Mouse (Mus musculus): ENCODE measurements at regions not wholly inside any gene's neighbourhood (a gene's known extent, or its start where the extent isn't known, plus 50 kb on each side); places are given as distances from the start of the nearest gene placed in this dataset.

GRCm38 (mm10) chr6:126588761-126589160 is 53.5 kb upstream of the Kcna5 start:
- no peak for DNase-seq

GRCm38 (mm10) chr6:126587476-126587875 is 52.3 kb upstream of the Kcna5 start:
- peak in 1 of 2 experiments; percentile 45 for DNase-seq

GRCm38 (mm10) chr6:126585813-126586212 is 50.6 kb upstream of the Kcna5 start:
- peak; percentile 98 for DNase-seq
